Mouse (Mus musculus): ENCODE data around the gene Tmem132a. TPM values are rescaled to one million over a fixed set of nuclear protein-coding genes. Genes with fewer than 3 reads are reported as not detected.

Gene Tmem132a
- total and polyA plus RNA-seq, 3 experiments = not detected

DNA sequence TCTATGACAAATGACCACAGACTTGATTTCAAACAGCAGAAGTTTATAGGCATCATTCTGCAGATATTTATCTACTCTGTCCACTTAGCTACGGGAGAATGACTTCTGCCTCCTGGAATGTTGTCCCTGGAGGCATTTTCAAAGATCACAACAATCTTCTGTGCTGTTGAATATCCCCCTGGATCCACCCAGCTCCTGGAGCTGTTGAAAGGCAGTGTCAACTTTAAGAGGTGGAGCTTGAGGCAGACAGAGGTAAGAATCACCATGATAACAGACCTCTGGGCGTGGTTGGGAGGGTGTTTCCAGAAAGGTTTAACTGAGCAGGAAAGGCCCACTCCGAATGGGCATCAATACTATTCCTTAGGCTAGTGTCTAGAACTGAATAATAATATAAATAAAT, 34.1 kb downstream of the Tmem132a start:
- Histone ChIP-seq H3K79me2 (ENCODE audit: control insufficient read depth, insufficient read depth, low read length, poor library complexity) (no peaks in the 10 kb centered on the region), H3K9me3 (replicated peaks; ENCODE audit: insufficient read depth, low read length) (no peaks in the 10 kb centered on the region), H3K9ac (ENCODE audit: control insufficient read depth, low read depth, low read length, poor library complexity, severe bottlenecking) (no peak overlapping the region), H3K4me1 (ENCODE audit: control insufficient read depth in 1 of 2, insufficient read depth in 2 of 2, low read length in 2 of 2) (peaks cover 0 to 9% of the 10 kb centered on the region in 2 experiments; a peak in 2 of 4 replicates), H3K36me3 (ENCODE audit: control insufficient read depth in 1 of 2, insufficient read depth in 2 of 2, low read length in 2 of 2) (peaks cover 0 to 4% of the 10 kb centered on the region in 2 experiments; a peak in 1 of 4 replicates), H3K4me3 (ENCODE audit: control insufficient read depth in 1 of 2, insufficient read depth in 1 of 2, low read depth in 2 of 2, low read length in 2 of 2) (no peak overlapping the region), H3K27ac (ENCODE audit: control insufficient read depth, low read depth, low read length) (no peak overlapping the region), H3K27me3 (ENCODE audit: control insufficient read depth in 1 of 2, insufficient read depth in 2 of 2, low read length in 2 of 2) (no peaks in the 10 kb centered on the region; a peak in 1 of 4 replicates)
- DNase-seq (ENCODE audit: low read depth, low spot score) = no peak
- TF ChIP-seq POLR2AphosphoS2 (IDR thresholded peaks at IDR 0.05; ENCODE audit: low read length) = no peak
- no peak for TF ChIP-seq TBP (IDR thresholded peaks at IDR 0.05; ENCODE audit: low read depth, low read length)
- TF ChIP-seq MYC (IDR thresholded peaks at IDR 0.05; ENCODE audit: low read depth, low read length) = no peak
- no peak for TF ChIP-seq ELF1 (IDR thresholded peaks at IDR 0.05; ENCODE audit: low read depth, low read length)
- no peak for TF ChIP-seq JUND (IDR thresholded peaks at IDR 0.05; ENCODE audit: low read depth, low read length)
- no peak for TF ChIP-seq SIN3A (IDR thresholded peaks at IDR 0.05; ENCODE audit: low read length)
- no peak for TF ChIP-seq USF2 (IDR thresholded peaks at IDR 0.05; ENCODE audit: borderline replicate concordance in 1 of 2, insufficient read depth in 1 of 2, low read depth in 1 of 2, low read length in 2 of 2)
- TF ChIP-seq GABPA (IDR thresholded peaks at IDR 0.05; ENCODE audit: low read depth, low read length) = no peak
- TF ChIP-seq EP300 (IDR thresholded peaks at IDR 0.05; ENCODE audit: low read depth in 1 of 2, low read length in 2 of 2) = no peak
- TF ChIP-seq ETS1 (IDR thresholded peaks at IDR 0.05; ENCODE audit: low read depth, low read length) = no peak
- TF ChIP-seq RCOR1 (IDR thresholded peaks at IDR 0.05; ENCODE audit: low read depth, low read length) = no peak
- TF ChIP-seq UBTF (IDR thresholded peaks at IDR 0.05; ENCODE audit: borderline replicate concordance, insufficient read depth, low read depth, low read length) = no peak
- TF ChIP-seq MAFK (IDR thresholded peaks at IDR 0.05; ENCODE audit: borderline replicate concordance, low read depth, low read length) = no peak
- TF ChIP-seq POLR2A (IDR thresholded peaks at IDR 0.05; ENCODE audit: control insufficient read depth in 1 of 2, insufficient read depth in 1 of 2, low read depth in 1 of 2, low read length in 2 of 2, poor library complexity in 1 of 2) = no peak
- no peak for TF ChIP-seq ZC3H11A (IDR thresholded peaks at IDR 0.05; ENCODE audit: low read depth, low read length)
- TF ChIP-seq ZNF384 (IDR thresholded peaks at IDR 0.05; ENCODE audit: low read depth, low read length) = no peak
- no peak for TF ChIP-seq CHD1 (IDR thresholded peaks at IDR 0.05; ENCODE audit: low read depth, low read length)
- no peak for TF ChIP-seq CTCF (IDR thresholded peaks at IDR 0.05 in 2 of 3, conservative IDR thresholded peaks at IDR 0.05 in 1 of 3; ENCODE audit: control insufficient read depth in 1 of 3, insufficient read depth in 1 of 3, low read depth in 2 of 3, low read length in 3 of 3, poor library complexity in 1 of 3, severe bottlenecking in 1 of 3)
- no peak for TF ChIP-seq USF1 (IDR thresholded peaks at IDR 0.05; ENCODE audit: low read depth, low read length)

- no peak overlapping the region for H3K4me3 ChIP-seq (ENCODE audit: control insufficient read depth in 1 of 2, insufficient read depth in 1 of 2, low read depth in 2 of 2, low read length in 2 of 2)
- no peaks in the 10 kb centered on the region for H3K79me2 ChIP-seq (ENCODE audit: control insufficient read depth, insufficient read depth, low read length, poor library complexity)
- H3K9me3 ChIP-seq (replicated peaks; ENCODE audit: insufficient read depth, low read length) = no peaks in the 10 kb centered on the region
- no peak overlapping the region for H3K27ac ChIP-seq (ENCODE audit: control insufficient read depth, low read depth, low read length)
- peak; percentile 55 for DNase-seq (ENCODE audit: low read depth, low spot score)
- H3K9ac ChIP-seq (ENCODE audit: control insufficient read depth, low read depth, low read length, poor library complexity, severe bottlenecking) = no peak overlapping the region
- H3K36me3 ChIP-seq (ENCODE audit: control insufficient read depth in 1 of 2, insufficient read depth in 2 of 2, low read length in 2 of 2) = peaks cover 0 to 4% of the 10 kb centered on the region in 2 experiments; a peak in 1 of 4 replicates
- TF ChIP-seq USF1 (IDR thresholded peaks at IDR 0.05; ENCODE audit: low read depth, low read length) (no peak), GABPA (IDR thresholded peaks at IDR 0.05; ENCODE audit: low read depth, low read length) (no peak), UBTF (IDR thresholded peaks at IDR 0.05; ENCODE audit: borderline replicate concordance, insufficient read depth, low read depth, low read length) (no peak), TCF12 (IDR thresholded peaks at IDR 0.05; ENCODE audit: low read depth, low read length) (no peak), BHLHE40 (IDR thresholded peaks at IDR 0.05; ENCODE audit: borderline replicate concordance, low read depth, low read length) (no peak), RCOR1 (IDR thresholded peaks at IDR 0.05; ENCODE audit: low read depth, low read length) (no peak), MEF2A (IDR thresholded peaks at IDR 0.05; ENCODE audit: extremely low read depth, insufficient replicate concordance, low read depth, low read length, poor library complexity, severe bottlenecking) (no peak), CHD1 (IDR thresholded peaks at IDR 0.05; ENCODE audit: low read depth, low read length) (no peak), ETS1 (IDR thresholded peaks at IDR 0.05; ENCODE audit: low read depth, low read length) (no peak), RAD21 (IDR thresholded peaks at IDR 0.05; ENCODE audit: low read depth, low read length) (no peak), SIN3A (IDR thresholded peaks at IDR 0.05; ENCODE audit: low read length) (no peak), POLR2A (IDR thresholded peaks at IDR 0.05; ENCODE audit: control insufficient read depth in 1 of 2, insufficient read depth in 1 of 2, low read depth in 1 of 2, low read length in 2 of 2, poor library complexity in 1 of 2) (no peak), MYB (IDR thresholded peaks at IDR 0.05; ENCODE audit: low read depth, low read length) (no peak), CHD2 (IDR thresholded peaks at IDR 0.05; ENCODE audit: low read length) (no peak), ZNF384 (IDR thresholded peaks at IDR 0.05; ENCODE audit: low read depth, low read length) (no peak), MAX (IDR thresholded peaks at IDR 0.05; ENCODE audit: low read length) (no peak), MAFK (IDR thresholded peaks at IDR 0.05; ENCODE audit: borderline replicate concordance, low read depth, low read length) (no peak), ZMIZ1 (IDR thresholded peaks at IDR 0.05; ENCODE audit: low read depth, low read length) (no peak), ZKSCAN1 (IDR thresholded peaks at IDR 0.05; ENCODE audit: low read depth, low read length) (no peak), KAT2A (conservative IDR thresholded peaks at IDR 0.05; ENCODE audit: low read depth, low read length) (no peak)
- peaks cover 0 to 9% of the 10 kb centered on the region in 2 experiments; a peak in 2 of 4 replicates for H3K4me1 ChIP-seq (ENCODE audit: control insufficient read depth in 1 of 2, insufficient read depth in 2 of 2, low read length in 2 of 2)
- peaks cover 0 to 2% of the 10 kb centered on the region in 2 experiments; a peak in 2 of 4 replicates for H3K27me3 ChIP-seq (ENCODE audit: control insufficient read depth in 1 of 2, insufficient read depth in 2 of 2, low read length in 2 of 2)
These were observed 36.1 kb downstream of the Tmem132a start for GRCm38 (mm10) chr19:10833611-10834010.

Measured in MEL (cell line).